Mouse (Mus musculus) spleen, adult 2 months (tissue): Measurements from ENCODE around the gene Dcbld2.

Source experiments
- CTCF ChIP-seq: fragments of 200-500 bp; IDR thresholded peaks from 2 replicates; pipeline ENCODE4 v1.5.1; 2011; ENCODE audit warnings: mild to moderate bottlenecking, inconsistent platforms; ENCODE audit not compliant: insufficient read depth, insufficient read length, insufficient replicate concordance; ENCODE audit errors: extremely low read depth
- POLR2A ChIP-seq: fragments of 200-500 bp; IDR thresholded peaks from 2 replicates; pipeline ENCODE4 v1.6.1; 2011; ENCODE audit warnings: low read depth, low read length, inconsistent platforms

DNA sequence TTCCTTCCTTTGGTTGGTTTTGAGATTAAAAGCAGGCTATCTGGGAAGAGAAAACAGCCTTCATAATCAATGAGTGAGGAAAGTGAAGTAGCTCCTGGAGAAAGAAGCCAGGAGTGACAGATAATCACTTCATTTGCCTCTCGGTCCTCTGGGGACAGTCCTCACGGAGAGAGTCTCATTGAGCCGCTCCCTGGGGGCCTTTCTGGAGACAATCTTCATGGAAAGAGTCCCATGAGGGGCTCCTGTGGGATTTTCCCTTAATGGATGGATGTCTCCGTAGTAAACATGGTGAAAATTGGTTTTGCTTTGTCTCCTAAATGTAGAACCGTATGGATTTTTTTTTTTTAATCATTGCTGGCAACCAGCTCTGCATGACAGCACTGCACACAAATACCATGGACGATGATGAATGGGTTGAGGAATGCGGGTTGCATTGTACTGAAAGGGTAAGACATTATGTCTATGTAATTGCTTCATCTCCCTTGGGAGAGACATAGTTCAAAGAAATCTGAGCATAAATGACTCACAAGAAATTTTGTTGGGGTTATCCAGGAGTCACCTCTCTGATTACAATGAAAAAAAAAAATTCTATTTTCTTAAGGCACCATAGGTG lies 19.0 kb upstream of the Dcbld2 start:
- no peak for TF ChIP-seq POLR2A
- no peak for TF ChIP-seq CTCF
